Mouse (Mus musculus): ENCODE results near the gene Tgfb2.

- TF ChIP-seq GATA1 (IDR thresholded peaks at IDR 0.05; ENCODE audit: low read length) (no peak), TAL1 (IDR thresholded peaks at IDR 0.05; ENCODE audit: low read length) (no peak)
These were observed 23.0 kb upstream of the Tgfb2 start for GRCm38 (mm10) chr1:186728778-186729177.

All from erythroblast, embryonic 14.5 days (primary cell).